Mouse (Mus musculus) mammary gland, adult 2 months (tissue): Measurements from ENCODE around the gene Ecel1. TPM values are rescaled to one million over a fixed set of nuclear protein-coding genes. Genes with fewer than 3 reads are reported as not detected.

Source experiments
- polyA plus RNA-seq: library from polyadenylated mRNA; depleted of rRNA; stranded (reverse); fragments of >200 nt; gene quantifications from 2 replicates; pipeline ENCODE4 v1.2.3, GENCODE M21; 2012; ENCODE audit warnings: low replicate concordance; rRNA removed

Gene Ecel1
- 0.04 and 0.50 TPM in 2 replicates for polyA plus RNA-seq

GRCm38 (mm10) chr1:87156199-87156587 is at the start of gene Ecel1:
Gene Ecel1 (minus strand): TSS chr1:87156521.

GRCm38 (mm10) chr1:87204465-87204864 is 48.1 kb upstream of the Ecel1 start, which contains the start of gene Chrng:
Gene Chrng (plus strand): TSS chr1:87204657.

GRCm38 (mm10) chr1:87190429-87190828 is 34.1 kb upstream of the Ecel1 start, which contains the start of gene Chrnd:
Gene Chrnd (plus strand): TSS chr1:87190607.

GRCm38 (mm10) chr1:87183013-87183412 is 26.7 kb upstream of the Ecel1 start, which contains the start of gene Prss56:
Gene Prss56 (plus strand): TSS chr1:87183313.

GRCm38 (mm10) chr1:87124673-87125072 is 31.6 kb downstream of the Ecel1 start, which contains the start of gene Akp3:
Gene Akp3 (plus strand): TSS chr1:87124973.

GRCm38 (mm10) chr1:87101411-87101810 is 54.9 kb downstream of the Ecel1 start, which contains the start of gene Alpi:
Gene Alpi (minus strand): TSS chr1:87101606.

Other genes with a start within 250 kb of the Ecel1 start
- not detected in 2 replicates for gene Alppl2, start 66.6 kb downstream of the Ecel1 start, polyA plus RNA-seq
- not detected in 2 replicates for gene Alpi, start 54.9 kb downstream of the Ecel1 start, polyA plus RNA-seq
- not detected in 2 replicates for gene Akp3, start 31.5 kb downstream of the Ecel1 start, polyA plus RNA-seq
- not detected in 2 replicates for gene Prss56, start 26.8 kb upstream of the Ecel1 start, polyA plus RNA-seq
- 0.43 TPM in 1 of 2 replicates, not detected in the other for gene Chrnd, start 34.1 kb upstream of the Ecel1 start, polyA plus RNA-seq
- gene Chrng, start 48.1 kb upstream of the Ecel1 start, polyA plus RNA-seq, result 0.04 TPM in 1 of 2 replicates, not detected in the other
- gene Eif4e2, start 57.4 kb upstream of the Ecel1 start, polyA plus RNA-seq, result 23.4 and 41.1 TPM in 2 replicates
- 48.2 and 52.3 TPM in 2 replicates for gene Efhd1, start 107.8 kb upstream of the Ecel1 start, polyA plus RNA-seq
- gene Gigyf2, start 170.5 kb upstream of the Ecel1 start, polyA plus RNA-seq, result 22.4 and 36.9 TPM in 2 replicates
- 0.17 and 1.0 TPM in 2 replicates for gene Kcnj13, start 238.2 kb upstream of the Ecel1 start, polyA plus RNA-seq